Mouse (Mus musculus) liver, adult 2 months (tissue): ENCODE measurements around the gene Erich6. TPM values are rescaled to one million over a fixed set of nuclear protein-coding genes. Genes with fewer than 3 reads are reported as not detected.

ENCODE experiments used
- DNase-seq: peaks from one replicate; pipeline ENCODE4 v3.0.0-alpha.2; 2011; ENCODE audit warnings: low read depth, low spot score; ENCODE audit errors: extremely low read depth
- H3K27ac ChIP-seq: fragments of 200-500 bp; replicated peaks from 2 replicates; pipeline ENCODE4 v1.5.1; 2012; ENCODE audit warnings: low read depth, mild to moderate bottlenecking, control low read depth, inconsistent platforms, low read length; ENCODE audit not compliant: insufficient read depth
- H3K27me3 ChIP-seq: fragments of 200-500 bp; 2 replicates; pipeline ENCODE4 v1.6.1; 2012; ENCODE audit warnings: mild to moderate bottlenecking, moderate library complexity, low read length, inconsistent platforms; ENCODE audit not compliant: control insufficient read depth, insufficient read depth
- H3K36me3 ChIP-seq: fragments of 200-500 bp; 2 replicates; pipeline ENCODE4 v1.6.1; 2012; ENCODE audit warnings: low read length, inconsistent platforms; ENCODE audit not compliant: control insufficient read depth, insufficient read depth
- H3K4me1 ChIP-seq: fragments of 200-500 bp; 2 replicates; pipeline ENCODE4 v1.6.1; 2011; ENCODE audit warnings: low read length; ENCODE audit not compliant: control insufficient read depth, insufficient read depth
- H3K4me3 ChIP-seq: fragments of 200-500 bp; 2 replicates; pipeline ENCODE4 v1.5.1; 2011; ENCODE audit warnings: low read depth, mild to moderate bottlenecking, control low read depth, low read length, moderate library complexity; ENCODE audit not compliant: insufficient read depth
- H3K79me2 ChIP-seq: fragments of 200-500 bp; 2 replicates; pipeline ENCODE4 v1.6.1; 2012; ENCODE audit warnings: inconsistent platforms, mild to moderate bottlenecking, low read length, moderate library complexity; ENCODE audit not compliant: control insufficient read depth, insufficient read depth
- H3K9ac ChIP-seq: fragments of 200-500 bp; 2 replicates; pipeline ENCODE4 v1.6.1; 2012; ENCODE audit warnings: low read depth, mild to moderate bottlenecking, control low read depth, inconsistent platforms, low read length
- CTCF ChIP-seq: fragments of 200-500 bp; IDR thresholded peaks from 2 replicates; pipeline ENCODE4 v1.5.1; 2011; ENCODE audit warnings: low read depth, low read length, control low read depth
- POLR2A ChIP-seq: fragments of 200-500 bp; IDR thresholded peaks from 2 replicates; pipeline ENCODE4 v1.6.1; 2011; ENCODE audit warnings: low read length, control low read depth; ENCODE audit not compliant: insufficient read depth; ENCODE audit errors: extremely low read depth
- WGBS: fragments of 180-500 bp; shearing (Covaris S2); methylation state at CpG from one replicate; pipeline ENCODE4 v1.1.7; 2018; 5-methylcytosine and 5-hydroxymethylcytosine counted together
- polyA plus RNA-seq: library from polyadenylated mRNA; depleted of rRNA; stranded (reverse); fragments of >200 nt; gene quantifications from 2 replicates; pipeline ENCODE4 v1.2.3, GENCODE M21; 2012; rRNA removed
- total RNA-seq: library from RNA; depleted of rRNA; stranded (reverse); fragments of >200 nt; gene quantifications from 2 replicates; pipeline ENCODE4 v1.2.3, GENCODE M21; 2014; rRNA removed

The Erich6 gene
- total and polyA plus RNA-seq, 2 experiments, result not detected

GRCm38 (mm10) chr3:58576137-58577066 is 60.6 kb downstream of the Erich6 start, which contains the start of gene Selenot:
Gene Selenot (plus strand): TSS chr3:58576636.
- no peaks in the 10 kb centered on the region for H3K27me3 ChIP-seq
- H3K27ac ChIP-seq, result peak within 1 kb of the TSS; percentile 93
- H3K4me3 ChIP-seq, result peak within 1 kb of the TSS; percentile 98
- peaks cover 2% of the 10 kb centered on the region; the same call in 1 of the 2 replicates for H3K36me3 ChIP-seq
- peak; percentile 83 for DNase-seq
- H3K4me1 ChIP-seq, result peaks cover 9% of the 10 kb centered on the region; the same call in 1 of the 2 replicates
- 2% methylated on average over 59 of the region's 59 CpGs for WGBS
- H3K79me2 ChIP-seq, result peaks cover 9% of the 10 kb centered on the region
- TF ChIP-seq POLR2A (peak; percentile 96), CTCF (no peak)
- peak within 1 kb of the TSS; percentile 98 for H3K9ac ChIP-seq

- H3K9ac ChIP-seq, result no peak overlapping the region
- TF ChIP-seq POLR2A (no peak), CTCF (no peak)
- H3K27ac ChIP-seq, result no peak overlapping the region
- H3K27me3 ChIP-seq, result no peaks in the 10 kb centered on the region
- no peaks in the 10 kb centered on the region; the same call in 1 of the 2 replicates for H3K79me2 ChIP-seq
- no peak overlapping the region for H3K4me3 ChIP-seq
- no peaks in the 10 kb centered on the region for H3K36me3 ChIP-seq
- no peaks in the 10 kb centered on the region for H3K4me1 ChIP-seq
- no peak for DNase-seq
- 86% methylated on average over 3 of the region's 3 CpGs for WGBS
These were observed 66.2 kb downstream of the Erich6 start for GRCm38 (mm10) chr3:58570821-58571220.

Other genes with a start within 250 kb of the Erich6 start
- 7.2 and 7.7 TPM in 2 replicates for gene Tsc22d2, start 222.5 kb downstream of the Erich6 start, total RNA-seq
- gene Tsc22d2, start 222.5 kb downstream of the Erich6 start, polyA plus RNA-seq, result 5.4 and 6.7 TPM in 2 replicates
- 52.5 and 66.7 TPM in 2 replicates for gene Eif2a, start 111.4 kb downstream of the Erich6 start, total RNA-seq
- gene Eif2a, start 111.4 kb downstream of the Erich6 start, polyA plus RNA-seq, result 5.4 and 5.7 TPM in 2 replicates
- gene Serp1, start 111.3 kb downstream of the Erich6 start, total RNA-seq, result 165 and 177 TPM in 2 replicates
- 45.5 and 54.5 TPM in 2 replicates for gene Serp1, start 111.3 kb downstream of the Erich6 start, polyA plus RNA-seq
- 145 and 147 TPM in 2 replicates for gene Selenot, start 60.6 kb downstream of the Erich6 start, total RNA-seq
- 41.5 and 46.8 TPM in 2 replicates for gene Selenot, start 60.6 kb downstream of the Erich6 start, polyA plus RNA-seq
- gene Siah2, start 55.2 kb upstream of the Erich6 start, total RNA-seq, result 9.6 and 14.6 TPM in 2 replicates
- 29.4 and 30.2 TPM in 2 replicates for gene Siah2, start 55.2 kb upstream of the Erich6 start, polyA plus RNA-seq
- gene Mindy4b-ps, start 185.1 kb upstream of the Erich6 start, total RNA-seq, result not detected in 2 replicates
- not detected in 2 replicates for gene Mindy4b-ps, start 185.1 kb upstream of the Erich6 start, polyA plus RNA-seq
- gene Clrn1, start 248.1 kb upstream of the Erich6 start, total RNA-seq, result not detected in 2 replicates
- gene Clrn1, start 248.1 kb upstream of the Erich6 start, polyA plus RNA-seq, result not detected in 2 replicates